ENCODE assay signal across 12 mouse cellular contexts in the genomic region with DNA sequence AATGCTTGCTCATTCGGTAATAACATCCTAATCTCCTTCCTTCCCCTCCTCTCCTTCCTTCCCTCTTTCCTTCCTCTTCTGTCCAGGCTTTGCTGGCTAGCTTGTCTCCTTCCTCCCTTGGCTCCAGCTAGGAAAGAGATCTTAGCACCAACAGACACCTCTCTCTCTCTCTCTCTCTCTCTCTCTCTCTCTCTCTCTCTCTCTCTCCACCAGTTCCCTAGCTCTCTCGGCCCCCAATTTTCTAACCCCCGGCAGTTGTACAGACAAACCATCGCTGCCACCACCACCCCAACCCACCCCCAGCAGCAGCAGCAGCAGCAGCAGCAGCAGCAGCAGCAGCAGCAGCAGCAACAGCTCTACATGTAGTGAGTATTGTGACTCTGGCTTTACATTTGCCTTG. TPM values are rescaled to one million over a fixed set of nuclear protein-coding genes. Genes with fewer than 3 reads are reported as not detected.
DNase-seq lines count a peak whose midpoint lies in the region; ATAC-seq and TF ChIP-seq lines count a peak whose summit lies in the region.
"Had no signal": no experiment of that assay in that cellular context is flagged by ENCODE, and none has a peak within 500 bp of the region (broad histone marks: within the 10 kb centered on the region; RNA-seq: fewer than 3 reads in every experiment).

No protein-coding gene starts in this region.

- TF ChIP-seq EP300 in heart, adult 2 months (IDR thresholded peaks at IDR 0.05; ENCODE audit: insufficient read depth, low read depth, low read length), result no peak

- no peaks in the 10 kb centered on the region for H3K79me2 ChIP-seq in heart, adult 2 months (replicated peaks; ENCODE audit: control insufficient read depth, insufficient read depth, low read length)

- no peak for TF ChIP-seq POLR2A in heart, adult 2 months (IDR thresholded peaks at IDR 0.05; ENCODE audit: insufficient read depth, low read depth, low read length)

- peaks cover 2% of the 10 kb centered on the region; the same call in 1 of the 2 replicates for H3K27me3 ChIP-seq in heart, embryonic 13.5 days (replicated peaks)
- H3K27me3 ChIP-seq in heart, adult 2 months (ENCODE audit: control insufficient read depth, insufficient read depth, low read length), result no peaks in the 10 kb centered on the region
- H3K27me3 ChIP-seq in embryonic facial prominence, embryonic 15.5 days, result no peaks in the 10 kb centered on the region
- H3K27me3 ChIP-seq in hindbrain, embryonic 16.5 days (replicated peaks; ENCODE audit: control insufficient read depth, insufficient read depth, low read length), result peaks cover 4% of the 10 kb centered on the region
- H3K27me3 ChIP-seq in midbrain, embryonic 15.5 days (replicated peaks), result peaks cover 44% of the 10 kb centered on the region

- no peaks in the 10 kb centered on the region for H3K9me3 ChIP-seq in heart, embryonic 13.5 days
- no peaks in the 10 kb centered on the region for H3K9me3 ChIP-seq in embryonic facial prominence, embryonic 15.5 days (replicated peaks)
- no peaks in the 10 kb centered on the region for H3K9me3 ChIP-seq in hindbrain, embryonic 16.5 days (ENCODE audit: control insufficient read depth, low read length)
- no peaks in the 10 kb centered on the region for H3K9me3 ChIP-seq in midbrain, embryonic 15.5 days
- H3K9me3 ChIP-seq: liver, embryonic 13.5 days had no signal

- H3K9ac ChIP-seq in heart, embryonic 13.5 days, result no peak overlapping the region; the same call in 1 of the 2 replicates
- no peak overlapping the region for H3K9ac ChIP-seq in heart, adult 2 months (ENCODE audit: low read depth, low read length)
- H3K9ac ChIP-seq in embryonic facial prominence, embryonic 15.5 days, result no peak overlapping the region
- H3K9ac ChIP-seq in hindbrain, embryonic 16.5 days (ENCODE audit: low read depth, low read length), result no peak overlapping the region
- H3K9ac ChIP-seq in midbrain, embryonic 15.5 days, result no peak overlapping the region
- H3K9ac ChIP-seq: liver, embryonic 13.5 days had no signal

- no peak for TF ChIP-seq CTCF in heart, adult 2 months (IDR thresholded peaks at IDR 0.05)

- H3K4me1 ChIP-seq in heart, embryonic 13.5 days, result peaks cover 15% of the 10 kb centered on the region
- no peaks in the 10 kb centered on the region for H3K4me1 ChIP-seq in heart, adult 2 months (ENCODE audit: control insufficient read depth, insufficient read depth, low read length)
- H3K4me1 ChIP-seq in embryonic facial prominence, embryonic 15.5 days, result peaks cover 8% of the 10 kb centered on the region; the same call in 1 of the 2 replicates
- H3K4me1 ChIP-seq in hindbrain, embryonic 16.5 days (ENCODE audit: control insufficient read depth, insufficient read depth, low read depth, low read length), result peaks cover 11% of the 10 kb centered on the region
- H3K4me1 ChIP-seq in midbrain, embryonic 15.5 days, result peaks cover 19% of the 10 kb centered on the region
- H3K4me1 ChIP-seq: liver, embryonic 13.5 days had no signal

- no peak overlapping the region for H3K27ac ChIP-seq in heart, embryonic 13.5 days (replicated peaks)
- no peak overlapping the region for H3K27ac ChIP-seq in heart, adult 2 months
- H3K27ac ChIP-seq in embryonic facial prominence, embryonic 15.5 days (replicated peaks), result no peak overlapping the region
- peak overlapping the region; percentile 3; the same call in 1 of the 2 replicates for H3K27ac ChIP-seq in hindbrain, embryonic 16.5 days (ENCODE audit: low read depth, low read length)
- H3K27ac ChIP-seq in midbrain, embryonic 15.5 days, result no peak overlapping the region
- H3K27ac ChIP-seq: liver, embryonic 13.5 days; macrophage had no signal

- 27% methylated on average over 4 of the region's 4 CpGs for WGBS in heart, embryonic 13.5 days
- 31% methylated on average over 4 of the region's 4 CpGs for WGBS in heart, adult 2 months
- 16% methylated on average over 4 of the region's 4 CpGs for WGBS in embryonic facial prominence, embryonic 15.5 days
- WGBS in hindbrain, embryonic 16.5 days, result 13% methylated on average over 4 of the region's 4 CpGs
- 13% methylated on average over 4 of the region's 4 CpGs for WGBS in midbrain, embryonic 15.5 days

- peak overlapping the region; percentile 63 for H3K4me2 ChIP-seq in heart, embryonic 13.5 days
- 0 out of 2 replicates have a peak overlapping the region, but pooled peaks have one; percentile 12 for H3K4me2 ChIP-seq in embryonic facial prominence, embryonic 15.5 days (replicated peaks)
- peak overlapping the region; percentile 36 for H3K4me2 ChIP-seq in hindbrain, embryonic 16.5 days (ENCODE audit: low read length)
- peak overlapping the region; percentile 15 for H3K4me2 ChIP-seq in midbrain, embryonic 15.5 days
- H3K4me2 ChIP-seq: liver, embryonic 13.5 days had no signal

- no peak for ATAC-seq in heart, embryonic 13.5 days (ENCODE audit: extremely low read depth, insufficient number of reproducible peaks, low FRiP score, low TSS enrichment)
- no peak for ATAC-seq in embryonic facial prominence, embryonic 15.5 days (ENCODE audit: insufficient number of reproducible peaks, low FRiP score, low TSS enrichment, low read depth)
- no peak for ATAC-seq in hindbrain, embryonic 16.5 days
- no peak for ATAC-seq in midbrain, embryonic 15.5 days (replicated peaks)

- no peak overlapping the region for H3K4me3 ChIP-seq in heart, embryonic 13.5 days
- no peak overlapping the region for H3K4me3 ChIP-seq in heart, adult 2 months
- H3K4me3 ChIP-seq in embryonic facial prominence, embryonic 15.5 days (replicated peaks), result no peak overlapping the region
- H3K4me3 ChIP-seq in hindbrain, embryonic 16.5 days (ENCODE audit: low read length), result no peak overlapping the region
- H3K4me3 ChIP-seq in midbrain, embryonic 15.5 days, result no peak overlapping the region
- H3K4me3 ChIP-seq: liver, embryonic 13.5 days had no signal

- intact Hi-C loops in heart, adult 2 months (cut with DNase I), result loop anchor here (10.0 kb wide), 1 partner anchor 293 kb away; a partner anchor contains a TSS

- no peak for DNase-seq in heart, adult 2 months
- no peak for DNase-seq in T-cell, adult 2 months (ENCODE audit: low spot score)
- DNase-seq in spleen, adult 18-20 months, result no peak
- no peak for DNase-seq in B cell, adult 2 months
- DNase-seq: gastrocnemius, postnatal 14 days; liver, embryonic 13.5 days; thymus, postnatal 14 days had no signal

- no peaks in the 10 kb centered on the region for H3K36me3 ChIP-seq in heart, embryonic 13.5 days
- H3K36me3 ChIP-seq in heart, adult 2 months (ENCODE audit: control insufficient read depth, insufficient read depth, low read length), result no peaks in the 10 kb centered on the region
- H3K36me3 ChIP-seq in embryonic facial prominence, embryonic 15.5 days, result no peaks in the 10 kb centered on the region
- no peaks in the 10 kb centered on the region for H3K36me3 ChIP-seq in hindbrain, embryonic 16.5 days (ENCODE audit: control insufficient read depth, insufficient read depth, low read length)
- H3K36me3 ChIP-seq in midbrain, embryonic 15.5 days (replicated peaks), result no peaks in the 10 kb centered on the region
- H3K36me3 ChIP-seq: liver, embryonic 13.5 days had no signal

RNA-seq across cellular contexts. Expression of a gene that starts 57.0 kb away (rescaled TPM):
- polyA plus RNA-seq in heart, embryonic 13.5 days (2015; fragmentation: Nextera tagmentation; extraction: Ambion mirVana), result 0.09 and 0.19 TPM in 2 replicates
- not detected for total RNA-seq in heart, adult 2 months (2021)
- not detected in 2 replicates for polyA plus RNA-seq in heart, adult 2 months (2012; rRNA removed)
- 2.2 and 2.7 TPM in 2 replicates for polyA plus RNA-seq in embryonic facial prominence, embryonic 15.5 days (2015; fragmentation: Nextera tagmentation; extraction: Ambion mirVana)
- 40.7 and 43.8 TPM in 2 replicates for polyA plus RNA-seq in hindbrain, embryonic 16.5 days (2015; fragmentation: Nextera tagmentation; extraction: Ambion mirVana)
- 22.5 and 23.3 TPM in 2 replicates for polyA plus RNA-seq in midbrain, embryonic 15.5 days (2015; fragmentation: Nextera tagmentation; extraction: Ambion mirVana)
- polyA plus RNA-seq: macrophage had no signal

Comparison
In these comparisons a context has a peak if more than half of its experiments do, and no peak if none do; other contexts are left out.
1. H3K4me2 ChIP-seq: peak in every context shown above with its lines; median percentile 63 in heart, embryonic 13.5 days; 36 in hindbrain, embryonic 16.5 days; 15 in midbrain, embryonic 15.5 days; 12 in embryonic facial prominence, embryonic 15.5 days.